Mouse (Mus musculus): ENCODE measurements around the gene Gm42421.

- TF ChIP-seq CTCF (IDR thresholded peaks at IDR 0.05; ENCODE audit: borderline replicate concordance, insufficient read depth, low read depth, low read length): no peak
- no peak for TF ChIP-seq POLR2A (IDR thresholded peaks at IDR 0.05; ENCODE audit: borderline replicate concordance, insufficient read depth, low read length)
Measured at GRCm38 (mm10) chr5:143890741-143891140, 37.2 kb upstream of the Gm42421 start.

Measured in cerebellum, adult 2 months (tissue).